Mouse (Mus musculus) 3T3-L1 (cell line): ENCODE measurements at regions not wholly inside any gene's neighbourhood (a gene's known extent, or its start where the extent isn't known, plus 50 kb on each side); places are given as distances from the start of the nearest gene placed in this dataset.
A peak's percentile ranks its signal among the peaks of the same experiment; 100 is the strongest.

Source experiments
- DNase-seq: peaks from one replicate; pipeline ENCODE4 v3.0.0-alpha.2; 2015; ENCODE audit warnings: low read depth, low spot score

- no peak for DNase-seq
These were observed 2482.1 kb upstream of the 5930422O12Rik start for GRCm38 (mm10) chr8:30946154-30947065.

- no peak for DNase-seq
These were observed 2475.7 kb upstream of the 5930422O12Rik start for GRCm38 (mm10) chr8:30952818-30953217.

- DNase-seq: no peak
These were observed 2468.9 kb upstream of the 5930422O12Rik start for GRCm38 (mm10) chr8:30959436-30960180.

- no peak for DNase-seq
These were observed 2468.0 kb upstream of the 5930422O12Rik start for GRCm38 (mm10) chr8:30960486-30960885.

- DNase-seq: no peak
These were observed 2466.3 kb upstream of the 5930422O12Rik start for GRCm38 (mm10) chr8:30962207-30962606.

GRCm38 (mm10) chr8:30982814-30983213 lies 2445.7 kb upstream of the 5930422O12Rik start:
- no peak for DNase-seq

- no peak for DNase-seq
These were observed 2440.5 kb upstream of the 5930422O12Rik start for GRCm38 (mm10) chr8:30988051-30988450.

GRCm38 (mm10) chr8:30998657-30999056 lies 2429.9 kb upstream of the 5930422O12Rik start:
- DNase-seq: no peak

GRCm38 (mm10) chr8:31000120-31000519 lies 2428.4 kb upstream of the 5930422O12Rik start:
- DNase-seq: no peak

GRCm38 (mm10) chr8:31001980-31002730 lies 2426.4 kb upstream of the 5930422O12Rik start:
- no peak for DNase-seq

GRCm38 (mm10) chr8:31008309-31008708 lies 2420.2 kb upstream of the 5930422O12Rik start:
- DNase-seq: no peak

- no peak for DNase-seq
These were observed 2416.4 kb upstream of the 5930422O12Rik start for GRCm38 (mm10) chr8:31012068-31012467.

GRCm38 (mm10) chr8:31031721-31032591 lies 2396.6 kb upstream of the 5930422O12Rik start:
- peak; percentile 76 for DNase-seq

- peak; percentile 92 for DNase-seq
These were observed 2395.2 kb upstream of the 5930422O12Rik start for GRCm38 (mm10) chr8:31033281-31033680.

- DNase-seq: no peak
These were observed 2391.6 kb upstream of the 5930422O12Rik start for GRCm38 (mm10) chr8:31036892-31037291.
